Mouse (Mus musculus): ENCODE data around the gene Slc16a7.
A peak's percentile ranks its signal among the peaks of the same experiment; 100 is the strongest.

The Slc16a7 gene

GRCm38 (mm10) chr10:125324149-125324834 lies 65.0 kb downstream of the Slc16a7 start:
- no peak for DNase-seq (ENCODE audit: low spot score)

- no peak for DNase-seq (ENCODE audit: low spot score)
Measured at GRCm38 (mm10) chr10:125321446-125322428, 67.5 kb downstream of the Slc16a7 start.

GRCm38 (mm10) chr10:125317317-125317716 lies 71.9 kb downstream of the Slc16a7 start:
- DNase-seq (ENCODE audit: low spot score): no peak

GRCm38 (mm10) chr10:125310855-125311254 lies 78.4 kb downstream of the Slc16a7 start:
- no peak for DNase-seq (ENCODE audit: low spot score)

GRCm38 (mm10) chr10:125298036-125298435 lies 91.2 kb downstream of the Slc16a7 start:
- peak; percentile 13 for DNase-seq (ENCODE audit: low spot score)

- no peak for DNase-seq (ENCODE audit: low spot score)
Measured at GRCm38 (mm10) chr10:125290320-125290719, 98.9 kb downstream of the Slc16a7 start.

GRCm38 (mm10) chr10:125288560-125288959 lies 100.7 kb downstream of the Slc16a7 start:
- DNase-seq (ENCODE audit: low spot score): no peak

- DNase-seq (ENCODE audit: low spot score): no peak
Measured at GRCm38 (mm10) chr10:125285386-125285785, 103.9 kb downstream of the Slc16a7 start.

- DNase-seq (ENCODE audit: low spot score): no peak
Measured at GRCm38 (mm10) chr10:125275149-125275848, 114.0 kb downstream of the Slc16a7 start.

GRCm38 (mm10) chr10:125274519-125275148 lies 114.6 kb downstream of the Slc16a7 start:
- DNase-seq (ENCODE audit: low spot score): no peak

GRCm38 (mm10) chr10:125273759-125274158 lies 115.5 kb downstream of the Slc16a7 start:
- no peak for DNase-seq (ENCODE audit: low spot score)

GRCm38 (mm10) chr10:125271448-125271847 lies 117.8 kb downstream of the Slc16a7 start:
- no peak for DNase-seq (ENCODE audit: low spot score)

- no peak for DNase-seq (ENCODE audit: low spot score)
Measured at GRCm38 (mm10) chr10:125270266-125270665, 119.0 kb downstream of the Slc16a7 start.

- DNase-seq (ENCODE audit: low spot score): no peak
Measured at GRCm38 (mm10) chr10:125266322-125266721, 122.9 kb downstream of the Slc16a7 start.

- DNase-seq (ENCODE audit: low spot score): no peak
Measured at GRCm38 (mm10) chr10:125265901-125266300, 123.4 kb downstream of the Slc16a7 start.

- no peak for DNase-seq (ENCODE audit: low spot score)
Measured at GRCm38 (mm10) chr10:125265467-125265866, 123.8 kb downstream of the Slc16a7 start.

- peak; percentile 55 for DNase-seq (ENCODE audit: low spot score)
Measured at GRCm38 (mm10) chr10:125264938-125265337, 124.3 kb downstream of the Slc16a7 start.

GRCm38 (mm10) chr10:125255904-125256303 lies 133.4 kb downstream of the Slc16a7 start:
- DNase-seq (ENCODE audit: low spot score): no peak

GRCm38 (mm10) chr10:125214536-125214935 lies 174.7 kb downstream of the Slc16a7 start:
- no peak for DNase-seq (ENCODE audit: low spot score)

- DNase-seq (ENCODE audit: low spot score): no peak
Measured at GRCm38 (mm10) chr10:125213805-125214204, 175.5 kb downstream of the Slc16a7 start.

- no peak for DNase-seq (ENCODE audit: low spot score)
Measured at GRCm38 (mm10) chr10:125187544-125187943, 201.7 kb downstream of the Slc16a7 start.

- no peak for DNase-seq (ENCODE audit: low spot score)
Measured at GRCm38 (mm10) chr10:125185387-125185786, 203.9 kb downstream of the Slc16a7 start.
